Comparison of ENCODE assay signal across 9 mouse cellular contexts in the genomic region with DNA sequence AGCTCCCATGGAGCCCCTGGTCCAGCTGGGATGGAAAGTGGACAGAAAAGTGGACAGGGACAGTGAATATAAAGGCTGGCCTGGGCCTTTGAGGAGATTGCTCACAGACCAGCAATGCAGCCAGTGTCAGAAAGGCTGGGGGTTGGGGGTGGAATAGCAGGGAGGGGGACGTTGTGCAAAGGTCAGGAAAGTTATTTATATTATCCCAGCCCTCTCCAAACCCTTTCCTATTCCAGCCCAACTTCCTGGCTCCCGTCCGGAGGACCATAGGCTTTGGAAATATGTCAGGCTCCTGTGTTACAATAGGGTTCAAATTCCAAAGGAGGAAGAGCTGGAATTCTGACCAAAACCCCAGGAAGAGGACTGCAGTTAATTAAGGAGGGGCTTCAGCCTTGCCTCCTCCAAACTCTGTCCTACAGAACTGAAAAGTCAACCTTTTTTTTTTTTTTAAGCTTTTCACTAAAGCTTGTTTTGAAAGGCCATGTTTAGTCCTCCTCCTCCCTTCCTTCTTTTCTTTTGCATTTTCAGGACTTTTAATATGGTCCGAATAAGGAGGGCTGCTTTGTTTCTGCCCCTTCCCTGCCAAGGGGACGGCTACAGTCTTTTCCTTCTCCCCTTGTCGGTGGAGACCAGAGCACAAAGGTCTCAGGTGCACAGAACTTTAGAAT. TPM values are rescaled to one million over a fixed set of nuclear protein-coding genes. Genes with fewer than 3 reads are reported as not detected.
A peak's percentile ranks its signal among the peaks of the same experiment; 100 is the strongest.
DNase-seq lines count a peak whose midpoint lies in the region; ATAC-seq and TF ChIP-seq lines count a peak whose summit lies in the region.
"Had no signal": no experiment of that assay in that cellular context is flagged by ENCODE, and none has a peak within 500 bp of the region (broad histone marks: within the 10 kb centered on the region; RNA-seq: fewer than 3 reads in every experiment).

No protein-coding gene starts in this region.

- TF ChIP-seq POLR2A in limb, embryonic 14.5 days (IDR thresholded peaks at IDR 0.05; ENCODE audit: borderline replicate concordance, extremely low read depth, insufficient read depth, insufficient read length) = no peak
- no peak for TF ChIP-seq POLR2A in small intestine, adult 2 months (IDR thresholded peaks at IDR 0.05; ENCODE audit: low read depth, low read length)

- H3K9me3 ChIP-seq in limb, embryonic 14.5 days (ENCODE audit: control insufficient read depth, low read length) = no peaks in the 10 kb centered on the region
- H3K9me3 ChIP-seq in limb, embryonic 10.5 days (replicated peaks) = no peaks in the 10 kb centered on the region
- no peaks in the 10 kb centered on the region for H3K9me3 ChIP-seq in embryonic facial prominence, embryonic 15.5 days (replicated peaks)
- H3K9me3 ChIP-seq in intestine, embryonic 16.5 days (ENCODE audit: control insufficient read depth, low read length) = no peaks in the 10 kb centered on the region

- no peak for ATAC-seq in limb, embryonic 14.5 days (ENCODE audit: low FRiP score, low read depth)
- no peak for ATAC-seq in embryonic facial prominence, embryonic 15.5 days (ENCODE audit: insufficient number of reproducible peaks, low FRiP score, low TSS enrichment, low read depth)
- peak; percentile 65 for ATAC-seq in intestine, embryonic 16.5 days
- ATAC-seq in frontal cortex, adult (ENCODE audit: low TSS enrichment) = no peak

- H3K4me1 ChIP-seq in limb, embryonic 14.5 days (ENCODE audit: control insufficient read depth, insufficient read depth, low read length) = no peaks in the 10 kb centered on the region
- H3K4me1 ChIP-seq in limb, embryonic 10.5 days = peaks cover 4% of the 10 kb centered on the region
- peaks cover 10% of the 10 kb centered on the region; the same call in 1 of the 2 replicates for H3K4me1 ChIP-seq in embryonic facial prominence, embryonic 15.5 days
- peaks cover 12% of the 10 kb centered on the region for H3K4me1 ChIP-seq in intestine, embryonic 16.5 days (ENCODE audit: control insufficient read depth, insufficient read depth, low read length)
- H3K4me1 ChIP-seq in small intestine, adult 2 months (ENCODE audit: control insufficient read depth, insufficient read depth, insufficient read length, low read length) = peaks cover 19% of the 10 kb centered on the region

- H3K36me3 ChIP-seq in limb, embryonic 14.5 days (ENCODE audit: control insufficient read depth, insufficient read depth, low read length) = no peaks in the 10 kb centered on the region
- no peaks in the 10 kb centered on the region for H3K36me3 ChIP-seq in limb, embryonic 10.5 days
- H3K36me3 ChIP-seq in embryonic facial prominence, embryonic 15.5 days = no peaks in the 10 kb centered on the region
- no peaks in the 10 kb centered on the region for H3K36me3 ChIP-seq in intestine, embryonic 16.5 days (ENCODE audit: control insufficient read depth, insufficient read depth, low read length)
- H3K36me3 ChIP-seq in small intestine, adult 2 months (ENCODE audit: control insufficient read depth, insufficient read depth, low read length) = no peaks in the 10 kb centered on the region

- DNase-seq in limb, embryonic 14.5 days (ENCODE audit: low spot score) = peak; percentile 8
- no peak for DNase-seq in limb, embryonic 10.5 days (ENCODE audit: low spot score)
- DNase-seq in frontal cortex, postnatal 25 days (ENCODE audit: low spot score in 2 of 2) = no peak
- DNase-seq: right cerebral cortex, postnatal 14 days; thymus, postnatal 4 days had no signal

- no peak overlapping the region for H3K4me3 ChIP-seq in limb, embryonic 14.5 days (replicated peaks; ENCODE audit: low read length)
- H3K4me3 ChIP-seq in limb, embryonic 10.5 days = no peak overlapping the region
- no peak overlapping the region for H3K4me3 ChIP-seq in embryonic facial prominence, embryonic 15.5 days (replicated peaks)
- H3K4me3 ChIP-seq in intestine, embryonic 16.5 days (ENCODE audit: low read length) = no peak overlapping the region
- H3K4me3 ChIP-seq in small intestine, adult 2 months (ENCODE audit: low read depth, low read length) = no peak overlapping the region

- no peaks in the 10 kb centered on the region for H3K27me3 ChIP-seq in limb, embryonic 14.5 days (ENCODE audit: control insufficient read depth, insufficient read depth, low read length)
- H3K27me3 ChIP-seq in limb, embryonic 10.5 days (ENCODE audit: low read depth, poor library complexity, severe bottlenecking) = no peaks in the 10 kb centered on the region
- H3K27me3 ChIP-seq in embryonic facial prominence, embryonic 15.5 days = no peaks in the 10 kb centered on the region
- no peaks in the 10 kb centered on the region for H3K27me3 ChIP-seq in intestine, embryonic 16.5 days (replicated peaks; ENCODE audit: control insufficient read depth, insufficient read depth, low read length)
- H3K27me3 ChIP-seq in small intestine, adult 2 months (ENCODE audit: control insufficient read depth, insufficient read depth, low read length) = no peaks in the 10 kb centered on the region

- H3K27ac ChIP-seq in limb, embryonic 14.5 days (replicated peaks; ENCODE audit: low read depth, low read length) = no peak overlapping the region
- H3K27ac ChIP-seq in limb, embryonic 10.5 days = no peak overlapping the region
- peak overlapping the region; percentile 45 for H3K27ac ChIP-seq in embryonic facial prominence, embryonic 15.5 days (replicated peaks)
- peak overlapping the region; percentile 83 for H3K27ac ChIP-seq in intestine, embryonic 16.5 days (ENCODE audit: low read length)
- peak overlapping the region; percentile 83 for H3K27ac ChIP-seq in small intestine, adult 2 months (ENCODE audit: insufficient read depth, low read depth, low read length)

- H3K9ac ChIP-seq in limb, embryonic 14.5 days (ENCODE audit: low read depth, low read length, severe bottlenecking) = no peak overlapping the region
- H3K9ac ChIP-seq in embryonic facial prominence, embryonic 15.5 days = no peak overlapping the region
- peak overlapping the region; percentile 44; the same call in 1 of the 2 replicates for H3K9ac ChIP-seq in intestine, embryonic 16.5 days (ENCODE audit: low read depth, low read length)

- no peak for TF ChIP-seq CTCF in small intestine, adult 2 months (IDR thresholded peaks at IDR 0.05; ENCODE audit: extremely low read depth, insufficient read length, insufficient replicate concordance, low read depth, low read length)

- 39% methylated on average over 6 of the region's 6 CpGs for WGBS in limb, embryonic 14.5 days
- 56% methylated on average over 6 of the region's 6 CpGs for WGBS in limb, embryonic 10.5 days
- 29% methylated on average over 6 of the region's 6 CpGs for WGBS in embryonic facial prominence, embryonic 15.5 days
- 40% methylated on average over 6 of the region's 6 CpGs for WGBS in intestine, embryonic 16.5 days
- WGBS in small intestine, adult 2 months = 27% methylated on average over 6 of the region's 6 CpGs

- H3K4me2 ChIP-seq in limb, embryonic 14.5 days (replicated peaks; ENCODE audit: low read depth, low read length, severe bottlenecking) = no peak overlapping the region
- H3K4me2 ChIP-seq in embryonic facial prominence, embryonic 15.5 days (replicated peaks) = no peak overlapping the region
- H3K4me2 ChIP-seq in intestine, embryonic 16.5 days (ENCODE audit: low read depth, low read length) = no peak overlapping the region

RNA-seq across cellular contexts. Expression of a gene that starts 7.4 kb away (rescaled TPM):
- polyA plus RNA-seq in limb, embryonic 14.5 days (2012; rRNA removed) = 20.6 and 30.0 TPM in 2 replicates
- polyA plus RNA-seq in limb, embryonic 14.5 days (2014; fragmentation: Nextera tagmentation; extraction: Ambion mirVana) = 21.0 and 24.1 TPM in 2 replicates
- 8.3 and 11.8 TPM in 2 replicates for polyA plus RNA-seq in limb, embryonic 10.5 days (2016; fragmentation: Nextera tagmentation; extraction: Ambion mirVana)
- 20.3 and 22.3 TPM in 2 replicates for polyA plus RNA-seq in embryonic facial prominence, embryonic 15.5 days (2015; fragmentation: Nextera tagmentation; extraction: Ambion mirVana)
- 59.3 and 63.1 TPM in 2 replicates for polyA plus RNA-seq in intestine, embryonic 16.5 days (2015; fragmentation: Nextera tagmentation; extraction: Ambion mirVana)
- polyA plus RNA-seq in small intestine, adult 2 months (2012; rRNA removed) = 41.3 and 385 TPM in 2 replicates

RNA-seq across cellular contexts. Expression of a gene that starts 34.7 kb away (rescaled TPM):
- 12.5 and 12.8 TPM in 2 replicates for polyA plus RNA-seq in limb, embryonic 14.5 days (2012; rRNA removed)
- polyA plus RNA-seq in limb, embryonic 14.5 days (2014; fragmentation: Nextera tagmentation; extraction: Ambion mirVana) = 19.6 and 20.6 TPM in 2 replicates
- 11.2 and 11.9 TPM in 2 replicates for polyA plus RNA-seq in limb, embryonic 10.5 days (2016; fragmentation: Nextera tagmentation; extraction: Ambion mirVana)
- 20.5 and 21.3 TPM in 2 replicates for polyA plus RNA-seq in embryonic facial prominence, embryonic 15.5 days (2015; fragmentation: Nextera tagmentation; extraction: Ambion mirVana)
- 15.2 and 16.5 TPM in 2 replicates for polyA plus RNA-seq in intestine, embryonic 16.5 days (2015; fragmentation: Nextera tagmentation; extraction: Ambion mirVana)
- 2.2 and 3.6 TPM in 2 replicates for polyA plus RNA-seq in small intestine, adult 2 months (2012; rRNA removed)

RNA-seq across cellular contexts. Expression of a gene that starts 59.6 kb away (rescaled TPM):
- not detected in 2 replicates for polyA plus RNA-seq in limb, embryonic 14.5 days (2012; rRNA removed)
- not detected in 2 replicates for polyA plus RNA-seq in limb, embryonic 14.5 days (2014; fragmentation: Nextera tagmentation; extraction: Ambion mirVana)
- not detected in 2 replicates for polyA plus RNA-seq in limb, embryonic 10.5 days (2016; fragmentation: Nextera tagmentation; extraction: Ambion mirVana)
- polyA plus RNA-seq in embryonic facial prominence, embryonic 15.5 days (2015; fragmentation: Nextera tagmentation; extraction: Ambion mirVana) = not detected in 2 replicates
- polyA plus RNA-seq in intestine, embryonic 16.5 days (2015; fragmentation: Nextera tagmentation; extraction: Ambion mirVana) = not detected in 2 replicates
- not detected in 2 replicates for polyA plus RNA-seq in small intestine, adult 2 months (2012; rRNA removed)

Comparison
In these comparisons a context has a peak if more than half of its experiments do, and no peak if none do; other contexts are left out.
1. H3K27ac ChIP-seq: peak in embryonic facial prominence, embryonic 15.5 days (single experiment), intestine, embryonic 16.5 days (single experiment) and small intestine, adult 2 months (single experiment); none in limb, embryonic 14.5 days (single experiment) and limb, embryonic 10.5 days (single experiment).